Mouse (Mus musculus) myocyte (in vitro differentiated cells): ENCODE data around the gene Rbm28.

Experiments used
- CEBPB ChIP-seq: IDR thresholded peaks from 2 replicates; pipeline ENCODE4 v1.6.1; 2011; ENCODE audit warnings: mild to moderate bottlenecking, moderate library complexity; ENCODE audit not compliant: poor library complexity, insufficient read depth, severe bottlenecking
- E2F4 ChIP-seq: IDR thresholded peaks from one replicate; pipeline ENCODE4 v1.6.1; 2011; ENCODE audit warnings: mild to moderate bottlenecking, control low read depth, moderate library complexity; ENCODE audit not compliant: insufficient read depth
- MAX ChIP-seq: IDR thresholded peaks from one replicate; pipeline ENCODE4 v1.6.1; 2011; ENCODE audit warnings: low read depth, mild to moderate bottlenecking, control low read depth
- MYOD1 ChIP-seq, 3 experiments: IDR thresholded peaks; one replicate each; pipeline ENCODE4 v1.6.1; 2011; ENCODE audit warnings: control low read depth in 2 of 3, low read depth in 2 of 3, mild to moderate bottlenecking in 2 of 3, moderate library complexity in 1 of 3; ENCODE audit not compliant: insufficient read length in 2 of 3, control insufficient read depth in 1 of 3
- MYOG ChIP-seq, 3 experiments: IDR thresholded peaks; one replicate each; pipeline ENCODE4 v1.6.1; 2011; ENCODE audit warnings: control low read depth in 2 of 3, low read depth in 2 of 3, mild to moderate bottlenecking in 2 of 3; ENCODE audit not compliant: insufficient read length in 2 of 3, control insufficient read depth in 1 of 3, insufficient read depth in 1 of 3
- POLR2A ChIP-seq: IDR thresholded peaks from one replicate; pipeline ENCODE4 v1.6.1; 2011; ENCODE audit warnings: low read depth, mild to moderate bottlenecking, control low read depth, moderate library complexity; ENCODE audit not compliant: insufficient read length
- POLR2AphosphoS2 ChIP-seq: IDR thresholded peaks from one replicate; pipeline ENCODE4 v1.6.1; 2011; ENCODE audit warnings: low read depth, control low read depth; ENCODE audit not compliant: insufficient read length
- TCF3 ChIP-seq: IDR thresholded peaks from one replicate; pipeline ENCODE4 v1.6.1; 2011; ENCODE audit warnings: low read depth, control low read depth; ENCODE audit not compliant: insufficient read length
- USF1 ChIP-seq: IDR thresholded peaks from one replicate; pipeline ENCODE4 v1.6.1; 2011; ENCODE audit warnings: low read depth, mild to moderate bottlenecking, control low read depth, moderate library complexity

DNA sequence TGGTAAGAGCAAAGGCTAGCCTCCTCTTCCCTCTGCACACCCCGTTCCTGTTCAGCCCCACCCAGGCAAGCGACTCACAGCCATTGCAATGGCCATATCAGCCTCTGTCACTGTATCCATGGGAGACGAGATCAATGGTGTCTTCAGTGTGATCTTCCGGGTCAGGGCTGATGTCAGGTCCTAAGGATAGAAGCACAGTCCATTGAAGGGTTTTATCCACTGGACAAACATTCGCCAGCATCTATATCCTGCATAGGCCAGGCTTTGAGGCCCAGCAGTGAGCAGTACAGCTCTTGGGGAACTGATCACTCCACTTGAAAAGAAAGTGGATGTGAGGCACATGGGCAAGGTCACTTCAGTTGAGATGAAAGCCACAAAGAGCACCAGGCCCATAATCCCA, 42.2 kb upstream of the Rbm28 start:
- TF ChIP-seq MYOG (IDR thresholded peaks at IDR 0.05; ENCODE audit: control insufficient read depth in 1 of 3, insufficient read depth in 1 of 3, insufficient read length in 2 of 3, low read depth in 2 of 3) (no peak), POLR2A (no peak), MAX (no peak), POLR2AphosphoS2 (no peak), CEBPB (no peak), USF1 (no peak), TCF3 (no peak), MYOD1 (IDR thresholded peaks at IDR 0.05; ENCODE audit: control insufficient read depth in 1 of 3, insufficient read length in 2 of 3, low read depth in 2 of 3) (no peak), E2F4 (no peak)
